In the genomic region with DNA sequence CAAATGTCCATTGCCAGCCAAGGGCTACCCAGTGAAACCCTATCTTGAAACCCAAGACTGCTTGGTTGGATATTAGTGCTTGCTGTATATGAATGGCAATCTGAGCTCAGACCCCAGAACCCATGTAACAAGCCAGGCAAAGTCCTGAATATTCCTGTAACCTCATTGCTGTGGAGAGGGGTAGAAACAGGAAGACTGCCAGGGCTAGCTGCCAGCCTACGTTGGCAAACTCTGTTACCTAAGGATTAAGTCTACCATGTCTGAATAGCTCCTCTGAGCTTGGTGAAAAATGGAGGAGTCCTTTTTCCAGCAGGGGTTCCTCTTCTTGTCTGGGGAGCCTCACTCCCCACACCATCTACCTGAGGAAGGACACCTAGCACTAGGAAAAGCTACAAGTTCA, we compare ENCODE assay signal across 26 mouse cellular contexts.
DNase-seq lines count a peak whose midpoint lies in the region; ATAC-seq and TF ChIP-seq lines count a peak whose summit lies in the region.
"Had no signal": no experiment of that assay in that cellular context is flagged by ENCODE, and none has a peak within 500 bp of the region (broad histone marks: within the 10 kb centered on the region; RNA-seq: fewer than 3 reads in every experiment).

No protein-coding gene starts in this region.

- peak; percentile 22 for DNase-seq in embryonic facial prominence, embryonic 14.5 days (ENCODE audit: low spot score)
- DNase-seq in embryonic facial prominence, embryonic 10.5 days (ENCODE audit: low spot score) = no peak
- peak; percentile 29 for DNase-seq in heart, adult 11 months
- DNase-seq in left cerebral cortex, postnatal 4 days = peak; percentile 38
- DNase-seq in left cerebral cortex, adult 11 months (ENCODE audit: low spot score) = no peak
- peak; percentile 71 for DNase-seq in brain, embryonic 14.5 days (ENCODE audit: low read depth)
- DNase-seq in layer of hippocampus, postnatal 10 days (ENCODE audit: low spot score in 2 of 2) = no peak
- DNase-seq: adrenal gland, adult 2 months; adrenal gland, postnatal 14 days; cerebellum, adult 18-20 months; gastrocnemius, adult 2 months; gastrocnemius, postnatal 14 days; heart, adult 2 months; heart, postnatal 10 days; heart, postnatal 36 days; kidney, adult 18-20 months had no signal

- no peaks in the 10 kb centered on the region for H3K27me3 ChIP-seq in embryonic facial prominence, embryonic 14.5 days (replicated peaks; ENCODE audit: control insufficient read depth, insufficient read depth, low read length)
- no peaks in the 10 kb centered on the region for H3K27me3 ChIP-seq in embryonic facial prominence, embryonic 10.5 days (replicated peaks; ENCODE audit: low read depth, poor library complexity, severe bottlenecking)
- no peaks in the 10 kb centered on the region for H3K27me3 ChIP-seq in heart, embryonic 12.5 days (replicated peaks)
- H3K27me3 ChIP-seq: embryonic facial prominence, embryonic 13.5 days; heart, embryonic 15.5 days had no signal

- intact Hi-C loops in left cerebral cortex, postnatal 4 days (cut with DNase I) = no loop called here

- no peak overlapping the region for H3K27ac ChIP-seq in embryonic facial prominence, embryonic 14.5 days (replicated peaks; ENCODE audit: low read depth, low read length)
- no peak overlapping the region for H3K27ac ChIP-seq in embryonic facial prominence, embryonic 10.5 days (replicated peaks)
- no peak overlapping the region for H3K27ac ChIP-seq in heart, embryonic 12.5 days (ENCODE audit: poor library complexity, severe bottlenecking)
- H3K27ac ChIP-seq: embryonic facial prominence, embryonic 13.5 days; gastrocnemius, adult 2 months; heart, adult 2 months; heart, embryonic 15.5 days; hindbrain, embryonic 14.5 days; hindbrain, postnatal 0 days had no signal

- TF ChIP-seq POLR2A in brain, embryonic 14.5 days (IDR thresholded peaks at IDR 0.05; ENCODE audit: borderline replicate concordance, extremely low read depth, insufficient read depth, insufficient read length, poor library complexity, severe bottlenecking) = no peak

- H3K4me1 ChIP-seq in embryonic facial prominence, embryonic 14.5 days (ENCODE audit: control insufficient read depth, insufficient read depth, low read length) = 0 out of 2 replicates have a peak, but pooled peaks cover 5% of the 10 kb centered on the region
- H3K4me1 ChIP-seq in embryonic facial prominence, embryonic 10.5 days = peaks cover 7% of the 10 kb centered on the region
- peaks cover 5% of the 10 kb centered on the region for H3K4me1 ChIP-seq in heart, embryonic 12.5 days (replicated peaks)

- no peaks in the 10 kb centered on the region for H3K36me3 ChIP-seq in embryonic facial prominence, embryonic 14.5 days (ENCODE audit: control insufficient read depth, insufficient read depth, low read length)
- H3K36me3 ChIP-seq in embryonic facial prominence, embryonic 10.5 days (replicated peaks) = no peaks in the 10 kb centered on the region
- no peaks in the 10 kb centered on the region for H3K36me3 ChIP-seq in heart, embryonic 12.5 days
- H3K36me3 ChIP-seq: embryonic facial prominence, embryonic 13.5 days; heart, embryonic 15.5 days had no signal

- TF ChIP-seq CTCF in brain, embryonic 14.5 days (IDR thresholded peaks at IDR 0.05; ENCODE audit: borderline replicate concordance, extremely low read depth, insufficient read depth, insufficient read length) = no peak

- H3K4me2 ChIP-seq in embryonic facial prominence, embryonic 14.5 days (ENCODE audit: low read depth, low read length) = no peak overlapping the region
- H3K4me2 ChIP-seq in heart, embryonic 12.5 days = no peak overlapping the region
- H3K4me2 ChIP-seq: embryonic facial prominence, embryonic 13.5 days; heart, embryonic 11.5 days; heart, embryonic 15.5 days; hindbrain, embryonic 14.5 days had no signal

- ATAC-seq in embryonic facial prominence, embryonic 14.5 days (ENCODE audit: low read depth) = peak; percentile 64; the same call in 1 of the 2 replicates
- no peak for ATAC-seq in heart, embryonic 12.5 days (ENCODE audit: insufficient number of reproducible peaks, low FRiP score)
- ATAC-seq: CD4-positive, CD25-positive, alpha-beta regulatory T cell, adult 4 months; forebrain, embryonic 16.5 days; hindbrain, postnatal 0 days; inflammation-experienced regulatory T-cells, adult 6 months; intestine, embryonic 16.5 days had no signal

- H3K9me3 ChIP-seq in embryonic facial prominence, embryonic 14.5 days (ENCODE audit: control insufficient read depth, low read length) = no peaks in the 10 kb centered on the region
- no peaks in the 10 kb centered on the region for H3K9me3 ChIP-seq in embryonic facial prominence, embryonic 10.5 days
- no peaks in the 10 kb centered on the region for H3K9me3 ChIP-seq in heart, embryonic 12.5 days (replicated peaks)
- H3K9me3 ChIP-seq: embryonic facial prominence, embryonic 13.5 days; heart, embryonic 15.5 days had no signal

- no peak overlapping the region for H3K9ac ChIP-seq in embryonic facial prominence, embryonic 14.5 days (ENCODE audit: low read depth, low read length)
- H3K9ac ChIP-seq in heart, embryonic 12.5 days = no peak overlapping the region
- H3K9ac ChIP-seq: embryonic facial prominence, embryonic 13.5 days; heart, embryonic 15.5 days; hindbrain, embryonic 14.5 days had no signal

- no peak overlapping the region for H3K4me3 ChIP-seq in embryonic facial prominence, embryonic 14.5 days (ENCODE audit: low read depth, low read length)
- H3K4me3 ChIP-seq in embryonic facial prominence, embryonic 10.5 days = no peak overlapping the region
- no peak overlapping the region for H3K4me3 ChIP-seq in heart, embryonic 12.5 days
- H3K4me3 ChIP-seq: embryonic facial prominence, embryonic 13.5 days; gastrocnemius, adult 2 months; heart, adult 2 months; heart, embryonic 15.5 days had no signal

- 65% methylated on average over 1 of the region's 1 CpGs for WGBS in embryonic facial prominence, embryonic 14.5 days
- WGBS in embryonic facial prominence, embryonic 10.5 days = 77% methylated on average over 1 of the region's 1 CpGs
- 80% methylated on average over 1 of the region's 1 CpGs for WGBS in heart, embryonic 12.5 days

Comparison
In these comparisons a context has a peak if more than half of its experiments do, and no peak if none do; other contexts are left out.
1. DNase-seq: peak in embryonic facial prominence, embryonic 14.5 days (single experiment), heart, adult 11 months (single experiment), left cerebral cortex, postnatal 4 days (single experiment) and brain, embryonic 14.5 days (single experiment); none in embryonic facial prominence, embryonic 10.5 days (single experiment), left cerebral cortex, adult 11 months (single experiment) and layer of hippocampus, postnatal 10 days (0 of 2).